Mouse (Mus musculus) ES-E14 (cell line): Measurements from ENCODE around the gene Cdh5. TPM values are rescaled to one million over a fixed set of nuclear protein-coding genes. Genes with fewer than 3 reads are reported as not detected.

Experiments used
- DNase-seq: peaks from one replicate; pipeline ENCODE4 v3.0.0-alpha.2; 2013; ENCODE audit warnings: low read depth, low spot score
- H3K27ac ChIP-seq: 2 replicates; pipeline ENCODE4 v1.5.1; 2012; ENCODE audit warnings: low read depth, mild to moderate bottlenecking, low read length, moderate library complexity, mixed read lengths; ENCODE audit not compliant: poor library complexity, insufficient read depth, severe bottlenecking
- H3K36me3 ChIP-seq: 2 replicates; pipeline ENCODE4 v1.6.1; 2012; ENCODE audit warnings: mild to moderate bottlenecking, low read length, moderate library complexity, mixed read lengths; ENCODE audit not compliant: control insufficient read depth, poor library complexity, insufficient read depth, severe bottlenecking
- H3K4me1 ChIP-seq, 2 experiments: fragments of 150-350 bp in 1 of 2; sonication (generic) in 1 of 2; 2 replicates each; pipeline ENCODE4 v1.6.1; 2012; ENCODE audit warnings: low read length in 2 of 2, mild to moderate bottlenecking in 1 of 2, mixed read lengths in 1 of 2; ENCODE audit not compliant: control insufficient read depth in 2 of 2, insufficient read depth in 2 of 2, poor library complexity in 1 of 2
- H3K4me3 ChIP-seq, 2 experiments: fragments of 150-350 bp in 1 of 2; sonication (generic) in 1 of 2; 2 replicates each; pipeline ENCODE4 v1.5.1; 2012; ENCODE audit warnings: low read length in 2 of 2, low read depth in 1 of 2, mild to moderate bottlenecking in 1 of 2, mixed read lengths in 1 of 2; ENCODE audit not compliant: insufficient read depth in 1 of 2, poor library complexity in 1 of 2, severe bottlenecking in 1 of 2
- H3K9ac ChIP-seq: 2 replicates; pipeline ENCODE4 v1.6.1; 2012; ENCODE audit warnings: low read depth, mild to moderate bottlenecking, low read length, mixed read lengths; ENCODE audit not compliant: poor library complexity, insufficient read depth, severe bottlenecking
- H3K9me3 ChIP-seq: fragments of 150-350 bp; sonication (generic); 2 replicates; pipeline ENCODE4 v1.6.1; 2012; ENCODE audit warnings: low read depth, mild to moderate bottlenecking, low read length; ENCODE audit not compliant: control insufficient read depth, insufficient read depth
- CHD2 ChIP-seq: IDR thresholded peaks from 2 replicates; pipeline ENCODE4 v1.6.1; 2014; ENCODE audit warnings: mild to moderate bottlenecking, low read depth, low read length, inconsistent platforms
- HCFC1 ChIP-seq: IDR thresholded peaks from 2 replicates; pipeline ENCODE4 v1.6.1; 2012; ENCODE audit warnings: low read length, inconsistent platforms, borderline replicate concordance; ENCODE audit not compliant: insufficient read depth
- MAFK ChIP-seq: IDR thresholded peaks from 2 replicates; pipeline ENCODE4 v1.6.1; 2014; ENCODE audit warnings: mild to moderate bottlenecking, low read depth, low read length, inconsistent platforms; ENCODE audit not compliant: insufficient read depth
- ZC3H11A ChIP-seq: IDR thresholded peaks from 2 replicates; pipeline ENCODE4 v1.6.1; 2012; ENCODE audit warnings: low read depth, mild to moderate bottlenecking, inconsistent platforms, low read length, borderline replicate concordance
- ZNF384 ChIP-seq: IDR thresholded peaks from 2 replicates; pipeline ENCODE4 v1.6.1; 2012; ENCODE audit warnings: low read depth, low read length, inconsistent platforms
- in situ Hi-C, 2 experiments: fragments of 600-800 bp; cut with MboI; formaldehyde crosslinking; loops; one replicate each; pipeline ENCODE4 v1.15.1; 2025; ENCODE audit warnings: low sequenced_read_pairs in 2 of 2, inconsistent platforms in 1 of 2; ENCODE audit not compliant: unreplicated experiment in 2 of 2
- total RNA-seq: library from RNA; depleted of rRNA; stranded (reverse); fragments of 300-350 nt; gene quantifications from 2 replicates; pipeline ENCODE4 v1.2.3, GENCODE M21; 2012

The Cdh5 gene
- total RNA-seq, 1 experiment, result 2.0 TPM

- in situ Hi-C loops, result no loop called here
- no peak for DNase-seq
These were observed 42.0 kb downstream of the Cdh5 start for GRCm38 (mm10) chr8:104143379-104143778.

GRCm38 (mm10) chr8:104144434-104145216, 43.2 kb downstream of the Cdh5 start:
- TF ChIP-seq ZC3H11A (no peak), ZNF384 (no peak), CHD2 (no peak), HCFC1 (no peak)
- no peak overlapping the region for H3K9ac ChIP-seq
- no peak for DNase-seq
- H3K9me3 ChIP-seq, result no peaks in the 10 kb centered on the region
- in situ Hi-C loops, result no loop called here
- no peaks in the 10 kb centered on the region for H3K36me3 ChIP-seq
- H3K4me3 ChIP-seq, result no peak overlapping the region
- H3K4me1 ChIP-seq, result 0 out of 4 replicates have a peak, but pooled peaks cover 0 to 2% of the 10 kb centered on the region in 2 experiments
- H3K27ac ChIP-seq, result no peak overlapping the region

More at GRCm38 (mm10) chr8:104143379-104143778, 42.0 kb downstream of the Cdh5 start:
- no peak for TF ChIP-seq ZNF384
- Histone ChIP-seq H3K36me3 (no peaks in the 10 kb centered on the region), H3K9me3 (no peaks in the 10 kb centered on the region), H3K4me1 (0 out of 4 replicates have a peak, but pooled peaks cover 0 to 2% of the 10 kb centered on the region in 2 experiments), H3K9ac (no peak overlapping the region), H3K4me3 (no peak overlapping the region), H3K27ac (no peak overlapping the region)

DNA sequence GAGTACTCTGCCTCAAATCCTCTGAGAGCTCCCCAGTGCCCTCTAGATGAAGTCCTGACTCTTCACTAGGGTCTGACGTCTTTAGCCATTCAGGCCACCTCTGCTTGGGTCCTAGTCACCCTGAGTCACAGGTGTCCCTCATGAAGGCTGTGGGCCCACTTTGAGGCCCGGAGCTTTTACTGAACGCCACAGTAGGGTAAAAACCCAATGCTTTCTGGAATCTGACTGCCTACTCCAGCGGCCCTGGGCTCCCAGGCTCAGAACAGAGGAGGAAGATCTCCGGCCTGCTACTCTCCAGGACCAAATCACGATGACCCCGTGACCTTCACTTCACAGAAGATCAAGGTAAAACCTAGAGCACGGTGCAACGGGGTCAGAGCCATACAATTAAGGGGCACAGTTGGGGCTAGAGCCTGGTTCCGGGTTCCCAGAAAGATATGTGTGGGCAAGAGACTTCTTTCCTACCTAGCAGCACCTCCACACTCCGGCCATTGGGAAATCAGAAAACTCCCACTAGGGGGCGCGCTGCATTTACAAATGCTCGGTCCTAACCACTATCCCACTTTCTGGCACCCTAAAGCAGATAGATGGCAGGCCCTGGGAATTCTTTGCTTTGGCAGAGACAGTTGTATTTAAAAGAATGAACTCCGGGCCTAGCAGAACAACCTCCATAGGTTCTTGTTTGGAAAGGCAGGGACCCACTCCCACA, 44.7 kb downstream of the Cdh5 start:
- Histone ChIP-seq H3K36me3 (no peaks in the 10 kb centered on the region), H3K27ac (no peak overlapping the region), H3K9ac (no peak overlapping the region), H3K4me3 (no peak overlapping the region), H3K9me3 (no peaks in the 10 kb centered on the region), H3K4me1 (no peaks in the 10 kb centered on the region)
- TF ChIP-seq ZC3H11A (peak; percentile 61; the same call in 1 of the 2 replicates), MAFK (no peak)
- peak; percentile 70 for DNase-seq
- in situ Hi-C loops, result no loop called here

DNA sequence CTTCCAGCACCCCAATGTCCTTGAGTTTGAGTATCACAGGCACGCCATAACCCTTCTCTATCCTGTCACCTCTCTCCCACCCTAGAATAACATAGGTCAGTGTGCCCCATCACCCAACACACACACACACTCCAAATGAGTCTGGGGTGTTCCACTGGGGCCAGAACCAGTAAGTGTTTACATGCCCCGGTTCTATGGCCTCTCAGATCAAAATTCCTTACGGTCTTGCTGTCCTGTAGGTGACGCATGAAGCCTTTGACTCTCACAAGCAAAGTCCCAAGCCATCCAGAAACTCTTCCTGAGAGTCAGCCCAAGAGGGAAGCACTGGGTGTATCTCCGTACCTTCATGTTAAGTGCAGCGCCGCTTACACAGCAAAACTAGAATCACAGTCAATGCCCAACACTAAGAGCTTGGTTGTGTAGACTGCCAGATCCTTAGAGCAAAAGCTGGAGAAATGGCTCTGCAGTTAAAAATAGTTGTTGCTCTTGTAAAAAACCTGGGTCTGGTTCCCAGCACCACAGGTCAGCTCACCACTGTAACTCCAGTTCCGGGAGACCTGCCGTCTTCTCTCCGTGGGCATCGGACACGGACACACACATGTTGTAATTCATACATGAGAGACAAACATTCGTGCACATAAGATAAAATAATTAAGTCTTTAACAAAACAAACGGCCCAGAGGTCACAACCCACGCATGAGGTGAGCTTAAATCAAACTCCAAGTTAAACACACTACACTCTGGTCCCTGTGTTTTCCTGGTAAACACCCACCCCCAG, 45.5 kb downstream of the Cdh5 start:
- TF ChIP-seq ZC3H11A (no peak), HCFC1 (no peak), ZNF384 (no peak), MAFK (no peak), CHD2 (no peak)
- H3K27ac ChIP-seq, result no peak overlapping the region
- DNase-seq, result no peak
- in situ Hi-C loops, result no loop called here
- no peaks in the 10 kb centered on the region for H3K36me3 ChIP-seq
- no peak overlapping the region for H3K4me3 ChIP-seq
- H3K4me1 ChIP-seq, result no peaks in the 10 kb centered on the region
- H3K9ac ChIP-seq, result no peak overlapping the region
- no peaks in the 10 kb centered on the region for H3K9me3 ChIP-seq
